Mouse (Mus musculus): ENCODE measurements around the gene Lta.
A peak's percentile ranks its signal among the peaks of the same experiment; 100 is the strongest.
"Not testable (repeated sequence)": the region's sequence is repeated elsewhere in the genome, so short reads cannot be mapped to it uniquely, and the experiment has no call there.

The Lta gene

GRCm38 (mm10) chr17:35239700-35240099 is 34.5 kb upstream of the Lta start:
- DNase-seq = no peak

GRCm38 (mm10) chr17:35237504-35237903 is 32.4 kb upstream of the Lta start:
- peak in 1 of 2 experiments; percentile 30 for DNase-seq

- DNase-seq = peak; percentile 44 to 54
Measured at GRCm38 (mm10) chr17:35236996-35237395, 31.8 kb upstream of the Lta start.

GRCm38 (mm10) chr17:35236390-35236746 is 31.2 kb upstream of the Lta start:
- peak; percentile 100 for DNase-seq

- peak; percentile 93 to 95 for DNase-seq
Measured at GRCm38 (mm10) chr17:35235614-35236389, 30.7 kb upstream of the Lta start, which contains the start of gene Nfkbil1. TSS of gene Nfkbil1 (minus strand) at chr17:35235792.

GRCm38 (mm10) chr17:35234903-35235302 is 29.8 kb upstream of the Lta start:
- DNase-seq = peak; percentile 53 to 54

- not testable (repeated sequence) for DNase-seq
Measured at GRCm38 (mm10) chr17:35234090-35234489, 28.9 kb upstream of the Lta start.

- DNase-seq = peak in 1 of 2 experiments; percentile 11
Measured at GRCm38 (mm10) chr17:35233114-35233980, 28.2 kb upstream of the Lta start, which contains the start of gene Atp6v1g2. TSS of gene Atp6v1g2 (plus strand) at chr17:35233660.

GRCm38 (mm10) chr17:35232659-35233058 is 27.5 kb upstream of the Lta start:
- no peak for DNase-seq

- DNase-seq = peak; percentile 92 to 96
Measured at GRCm38 (mm10) chr17:35232043-35232442, 26.9 kb upstream of the Lta start.

GRCm38 (mm10) chr17:35231022-35231421 is 25.9 kb upstream of the Lta start:
- no peak for DNase-seq

- DNase-seq = no peak
Measured at GRCm38 (mm10) chr17:35226561-35227046, 21.5 kb upstream of the Lta start.

- no peak for DNase-seq
Measured at GRCm38 (mm10) chr17:35225456-35225855, 20.3 kb upstream of the Lta start.

- DNase-seq = no peak
Measured at GRCm38 (mm10) chr17:35224641-35225040, 19.5 kb upstream of the Lta start.

- no peak for DNase-seq
Measured at GRCm38 (mm10) chr17:35222299-35222698, 17.1 kb upstream of the Lta start.

- no peak for DNase-seq
Measured at GRCm38 (mm10) chr17:35220156-35220952, 15.2 kb upstream of the Lta start, which contains the start of gene Gm16181. TSS of gene Gm16181 (plus strand) at chr17:35220834.

GRCm38 (mm10) chr17:35219601-35220041 is 14.5 kb upstream of the Lta start:
- no peak for DNase-seq

GRCm38 (mm10) chr17:35218516-35219193 is 13.5 kb upstream of the Lta start:
- no peak for DNase-seq

GRCm38 (mm10) chr17:35213071-35213470 is 7.9 kb upstream of the Lta start:
- no peak for DNase-seq

- DNase-seq = no peak
Measured at GRCm38 (mm10) chr17:35210593-35210992, 5.4 kb upstream of the Lta start.

GRCm38 (mm10) chr17:35209785-35210535 is 4.8 kb upstream of the Lta start:
- no peak for DNase-seq
